ENCODE assay signal across 16 mouse cellular contexts in genomic region chr1:86699346-86700136, GRCm38 (mm10). TPM values are rescaled to one million over a fixed set of nuclear protein-coding genes. Genes with fewer than 3 reads are reported as not detected.
DNase-seq lines count a peak whose midpoint lies in the region; TF ChIP-seq lines count a peak whose summit lies in the region.
"Had no signal": no experiment of that assay in that cellular context is flagged by ENCODE, and none has a peak within 500 bp of the region (broad histone marks: within the 10 kb centered on the region; RNA-seq: fewer than 3 reads in every experiment).

No protein-coding gene starts in this region.

- intact Hi-C loops in left cerebral cortex, postnatal 10 days (cut with DNase I), result no loop called here

- DNase-seq in liver, adult 2 months (ENCODE audit: extremely low read depth, low read depth, low spot score), result no peak
- DNase-seq in liver (no peak), CH12.LX (ENCODE audit: extremely low read depth) (peak; percentile 12), ES-CJ7 (ENCODE audit: low read depth, low spot score) (peak; percentile 87)
- DNase-seq in induced T-regulatory cell, adult 2 months (ENCODE audit: low read depth), result peak; percentile 35
- no peak for DNase-seq in left cerebral cortex, postnatal 10 days (ENCODE audit: extremely low spot score in 1 of 2, low spot score in 2 of 2)
- no peak for DNase-seq in heart, adult 18-20 months
- DNase-seq: cerebellum, adult 11-12 months; lung, adult 18-20 months had no signal

- H3K4me2 ChIP-seq in CH12.LX (ENCODE audit: insufficient read depth, low read depth, poor library complexity, severe bottlenecking), result no peak overlapping the region
- H3K4me2 ChIP-seq: hindbrain, embryonic 12.5 days; midbrain, embryonic 15.5 days; neural tube, embryonic 12.5 days had no signal

- in situ Hi-C loops in CH12.LX (cut with MboI; ENCODE audit: low pct_ligation_motif_present, low pct_unique_long_range_greater_than_20kb, low sequenced_read_pairs), result no loop called here

- H3K4me1 ChIP-seq in liver, adult 2 months (ENCODE audit: control insufficient read depth, insufficient read depth, low read length), result peaks cover 4% of the 10 kb centered on the region; the same call in 1 of the 2 replicates
- H3K4me1 ChIP-seq in CH12.LX (ENCODE audit: control insufficient read depth in 1 of 2, insufficient read depth in 2 of 2), result peaks cover 3 to 8% of the 10 kb centered on the region in 2 experiments; a peak in 3 of 4 replicates

- H3K36me3 ChIP-seq in liver, adult 2 months (ENCODE audit: control insufficient read depth, insufficient read depth, low read length), result no peaks in the 10 kb centered on the region
- H3K36me3 ChIP-seq in CH12.LX (replicated peaks in 1 of 2; ENCODE audit: control insufficient read depth in 1 of 2, insufficient read depth in 1 of 2, low read length in 1 of 2), result no peaks in the 10 kb centered on the region
- H3K36me3 ChIP-seq: forebrain, embryonic 10.5 days; hindbrain, embryonic 12.5 days; limb, embryonic 10.5 days; midbrain, embryonic 15.5 days; neural tube, embryonic 12.5 days had no signal

- no peak for TF ChIP-seq EP300 in CH12.LX (IDR thresholded peaks at IDR 0.05; ENCODE audit: low read length)

- no peaks in the 10 kb centered on the region for H3K27me3 ChIP-seq in liver, adult 2 months (ENCODE audit: control insufficient read depth, insufficient read depth, low read length)
- no peaks in the 10 kb centered on the region for H3K27me3 ChIP-seq in CH12.LX (replicated peaks)
- H3K27me3 ChIP-seq: hindbrain, embryonic 12.5 days; midbrain, embryonic 15.5 days; neural tube, embryonic 12.5 days had no signal

- TF ChIP-seq POLR2A in liver, adult 2 months (IDR thresholded peaks at IDR 0.05; ENCODE audit: extremely low read depth, insufficient read depth, low read length), result no peak
- TF ChIP-seq POLR2A in CH12.LX (IDR thresholded peaks at IDR 0.05; ENCODE audit: low read depth, low read length), result no peak

- H3K4me3 ChIP-seq in liver, adult 2 months (ENCODE audit: insufficient read depth, low read depth, low read length), result no peak overlapping the region
- no peak overlapping the region for H3K4me3 ChIP-seq in CH12.LX (replicated peaks in 1 of 3; ENCODE audit: low read depth in 2 of 3, low read length in 2 of 3, poor library complexity in 1 of 3)
- H3K4me3 ChIP-seq: forebrain, embryonic 10.5 days; hindbrain, embryonic 12.5 days; limb, embryonic 10.5 days; midbrain, embryonic 15.5 days; neural tube, embryonic 12.5 days had no signal

- TF ChIP-seq RAD21 in CH12.LX (IDR thresholded peaks at IDR 0.05; ENCODE audit: low read depth, low read length), result peak; percentile 18

- H3K9ac ChIP-seq in liver, adult 2 months (ENCODE audit: low read depth, low read length), result no peak overlapping the region
- H3K9ac ChIP-seq in CH12.LX (ENCODE audit: insufficient read depth, low read depth), result no peak overlapping the region
- H3K9ac ChIP-seq: hindbrain, embryonic 12.5 days; midbrain, embryonic 15.5 days; neural tube, embryonic 12.5 days had no signal

- TF ChIP-seq CTCF in liver, adult 2 months (IDR thresholded peaks at IDR 0.05; ENCODE audit: low read depth, low read length), result peak; percentile 35
- peak in 1 of 2 experiments; percentile 32; a peak in 2 of 4 replicates for TF ChIP-seq CTCF in CH12.LX (conservative IDR thresholded peaks at IDR 0.05 in 1 of 2, IDR thresholded peaks at IDR 0.05 in 1 of 2; ENCODE audit: low read depth in 2 of 2, low read length in 2 of 2)

- H3K79me2 ChIP-seq in liver, adult 2 months (ENCODE audit: control insufficient read depth, insufficient read depth, low read length), result no peaks in the 10 kb centered on the region
- H3K79me2 ChIP-seq in CH12.LX (replicated peaks; ENCODE audit: control insufficient read depth, extremely low read depth, insufficient read depth, poor library complexity, severe bottlenecking), result no peaks in the 10 kb centered on the region

- no peak overlapping the region for H3K27ac ChIP-seq in liver, adult 2 months (replicated peaks; ENCODE audit: insufficient read depth, low read depth, low read length)
- H3K27ac ChIP-seq in CH12.LX (ENCODE audit: insufficient read depth, low read depth), result no peak overlapping the region
- H3K27ac ChIP-seq: forebrain, embryonic 10.5 days; hindbrain, embryonic 12.5 days; limb, embryonic 10.5 days; midbrain, embryonic 15.5 days; neural tube, embryonic 12.5 days had no signal

- WGBS in liver, adult 2 months, result 80% methylated on average over 11 of the region's 11 CpGs

- dilution Hi-C loops in CH12.LX (cut with MboI; ENCODE audit: extremely low pct_ligation_motif_present, extremely low pct_unique_long_range_greater_than_20kb, low sequenced_read_pairs), result no loop called here

- no peaks in the 10 kb centered on the region for H3K9me3 ChIP-seq in CH12.LX (replicated peaks; ENCODE audit: low read length)
- H3K9me3 ChIP-seq: forebrain, embryonic 10.5 days; hindbrain, embryonic 12.5 days; limb, embryonic 10.5 days; midbrain, embryonic 15.5 days; neural tube, embryonic 12.5 days had no signal

TF ChIP-seq in CH12.LX, 34 proteins besides CTCF, POLR2A, EP300 and RAD21:
- TF ChIP-seq USF1 (IDR thresholded peaks at IDR 0.05; ENCODE audit: low read depth, low read length) (no peak), MEF2A (IDR thresholded peaks at IDR 0.05; ENCODE audit: borderline replicate concordance, low read depth, low read length) (no peak), JUND (conservative IDR thresholded peaks at IDR 0.05; ENCODE audit: low read depth, low read length) (no peak), MAFK (IDR thresholded peaks at IDR 0.05; ENCODE audit: insufficient replicate concordance, low read length) (no peak)

RNA-seq across cellular contexts. Expression of gene Dis3l2, which starts 4.1 kb away (rescaled TPM):
- total RNA-seq in liver, adult 2 months (2014; rRNA removed), result 13.2 and 13.4 TPM in 2 replicates
- polyA plus RNA-seq in liver, adult 2 months (2012; rRNA removed), result 7.7 and 9.0 TPM in 2 replicates
- total RNA-seq in CH12.LX (2012; rRNA removed) (13.1 and 17.4 TPM in 2 replicates), CH12.LX (2014; rRNA removed) (16.5 and 16.9 TPM in 2 replicates)
- polyA plus RNA-seq in CH12.LX (2012; ENCODE audit: insufficient read length, low read depth), result 9.6 and 12.4 TPM in 2 replicates
- 10 to 100 TPM; 29.7 to 30.2 TPM for total RNA-seq in left cerebral cortex, postnatal 10 days (2021)
- total RNA-seq in heart, adult 18-20 months (2021), result 10 to 100 TPM; 11.1 to 11.6 TPM

RNA-seq across cellular contexts. Expression of gene Nppc, which starts 29.2 kb away (rescaled TPM):
- total RNA-seq in liver, adult 2 months (2014; rRNA removed), result not detected in 2 replicates
- not detected in 2 replicates for polyA plus RNA-seq in liver, adult 2 months (2012; rRNA removed)
- total RNA-seq in CH12.LX (2012; rRNA removed), result 0.13 TPM in 1 of 2 replicates, not detected in the other
- total RNA-seq in CH12.LX (2014; rRNA removed), result not detected in 2 replicates
- not detected in 2 replicates for polyA plus RNA-seq in CH12.LX (2012; ENCODE audit: insufficient read length, low read depth)
- 10 to 100 TPM; 12.5 to 17.0 TPM for total RNA-seq in left cerebral cortex, postnatal 10 days (2021)
- total RNA-seq in heart, adult 18-20 months (2021), result not detected
- total RNA-seq: megakaryocyte, adult 5-6 weeks had no signal
- polyA plus RNA-seq: gonadal fat pad, adult 2 months had no signal

Comparison
In these comparisons a context has a peak if more than half of its experiments do, and no peak if none do; other contexts are left out.
1. DNase-seq: peak in CH12.LX (single experiment), ES-CJ7 (single experiment) and induced T-regulatory cell, adult 2 months (single experiment); none in liver, adult 2 months (single experiment), liver (single experiment), left cerebral cortex, postnatal 10 days (0 of 2) and heart, adult 18-20 months (0 of 2).
2. RNA of gene Nppc, which starts 29.2 kb away (total RNA-seq): 12.5 to 17.0 TPM in left cerebral cortex, postnatal 10 days; not detected in heart, adult 18-20 months, 0.13 TPM in CH12.LX and not detected in liver, adult 2 months; every median in the first group is over 10 times any median in the second.